Mouse (Mus musculus) thymus, adult 2 months (tissue): ENCODE data around the gene Cdc42ep4. TPM values are rescaled to one million over a fixed set of nuclear protein-coding genes. Genes with fewer than 3 reads are reported as not detected.
A peak's percentile ranks its signal among the peaks of the same experiment; 100 is the strongest.

Experiments
- DNase-seq: peaks from one replicate; pipeline ENCODE4 v3.0.0; 2021
- H3K27ac ChIP-seq: fragments of 200-500 bp; 2 replicates; pipeline ENCODE4 v1.5.1; 2012; ENCODE audit warnings: low read length, control low read depth; ENCODE audit not compliant: control insufficient read depth, insufficient read depth
- H3K27me3 ChIP-seq: fragments of 200-500 bp; 2 replicates; pipeline ENCODE4 v1.6.1; 2012; ENCODE audit warnings: mild to moderate bottlenecking, low read length, moderate library complexity, mixed read lengths; ENCODE audit not compliant: control insufficient read depth, insufficient read depth
- H3K36me3 ChIP-seq: fragments of 200-500 bp; 2 replicates; pipeline ENCODE4 v1.6.1; 2012; ENCODE audit warnings: mild to moderate bottlenecking, low read length, moderate library complexity; ENCODE audit not compliant: control insufficient read depth, insufficient read depth
- H3K4me1 ChIP-seq: fragments of 200-500 bp; replicated peaks from 2 replicates; pipeline ENCODE4 v1.6.1; 2012; ENCODE audit warnings: low read length; ENCODE audit not compliant: control insufficient read depth, insufficient read depth
- H3K4me3 ChIP-seq: fragments of 200-500 bp; 2 replicates; pipeline ENCODE4 v1.5.1; 2012; ENCODE audit warnings: mild to moderate bottlenecking, low read length, control low read depth, moderate library complexity; ENCODE audit not compliant: control insufficient read depth, insufficient read depth
- CTCF ChIP-seq: fragments of 200-500 bp; IDR thresholded peaks from 2 replicates; pipeline ENCODE4 v1.5.1; 2012; ENCODE audit warnings: mild to moderate bottlenecking, control low read depth, low read length, moderate library complexity, borderline replicate concordance; ENCODE audit not compliant: control insufficient read depth, poor library complexity, insufficient read depth; ENCODE audit errors: extremely low read depth
- POLR2A ChIP-seq: fragments of 200-500 bp; IDR thresholded peaks from 2 replicates; pipeline ENCODE4 v1.6.1; 2012; ENCODE audit warnings: mild to moderate bottlenecking, low read length, control low read depth, moderate library complexity; ENCODE audit not compliant: control insufficient read depth, poor library complexity, insufficient read depth; ENCODE audit errors: extremely low read depth
- WGBS: fragments of 180-500 bp; shearing (Covaris S2); methylation state at CpG from one replicate; pipeline ENCODE4 v1.1.7; 2018; 5-methylcytosine and 5-hydroxymethylcytosine counted together
- polyA plus RNA-seq: library from polyadenylated mRNA; depleted of rRNA; stranded (reverse); fragments of >200 nt; gene quantifications from 2 replicates; pipeline ENCODE4 v1.2.3, GENCODE M21; 2012

The Cdc42ep4 gene
- polyA plus RNA-seq, 1 experiment, result 28.7 TPM

- TF ChIP-seq POLR2A, result no peak
- TF ChIP-seq CTCF, result no peak
- no peak overlapping the region for H3K27ac ChIP-seq
- DNase-seq, result no peak
- peaks cover 11% of the 10 kb centered on the region for H3K4me1 ChIP-seq
- no peaks in the 10 kb centered on the region for H3K36me3 ChIP-seq
- no peak overlapping the region for H3K4me3 ChIP-seq
- WGBS, result 85% methylated on average over 2 of the region's 2 CpGs
- no peaks in the 10 kb centered on the region for H3K27me3 ChIP-seq
These were observed 35.5 kb downstream of the Cdc42ep4 start for GRCm38 (mm10) chr11:113716132-113716531.

- peaks cover 20% of the 10 kb centered on the region for H3K4me1 ChIP-seq
- H3K27ac ChIP-seq, result no peak overlapping the region
- WGBS, result 87% methylated on average over 7 of the region's 7 CpGs
- H3K27me3 ChIP-seq, result no peaks in the 10 kb centered on the region
- no peaks in the 10 kb centered on the region for H3K36me3 ChIP-seq
- TF ChIP-seq CTCF (no peak), POLR2A (no peak)
- H3K4me3 ChIP-seq, result no peak overlapping the region
- peak; percentile 44 for DNase-seq
These were observed 36.5 kb downstream of the Cdc42ep4 start for GRCm38 (mm10) chr11:113715078-113715674.

GRCm38 (mm10) chr11:113711061-113711460, 40.6 kb downstream of the Cdc42ep4 start:
- 100% methylated on average over 1 of the region's 1 CpGs for WGBS
- H3K27ac ChIP-seq, result no peak overlapping the region
- no peak for DNase-seq
- no peak for TF ChIP-seq CTCF
- TF ChIP-seq POLR2A, result no peak
- peaks cover 30% of the 10 kb centered on the region for H3K4me1 ChIP-seq
- no peaks in the 10 kb centered on the region for H3K27me3 ChIP-seq
- H3K36me3 ChIP-seq, result no peaks in the 10 kb centered on the region
- no peak overlapping the region for H3K4me3 ChIP-seq

- TF ChIP-seq CTCF (no peak), POLR2A (no peak)
- DNase-seq, result peak; percentile 28
- Histone ChIP-seq H3K27me3 (no peaks in the 10 kb centered on the region), H3K27ac (peak overlapping the region; percentile 65), H3K36me3 (no peaks in the 10 kb centered on the region), H3K4me3 (no peak overlapping the region), H3K4me1 (peaks cover 25% of the 10 kb centered on the region)
- 16% methylated on average over 10 of the region's 10 CpGs for WGBS
These were observed 41.4 kb downstream of the Cdc42ep4 start for GRCm38 (mm10) chr11:113710257-113710777.

- Histone ChIP-seq H3K36me3 (no peaks in the 10 kb centered on the region), H3K27me3 (no peaks in the 10 kb centered on the region), H3K4me3 (no peak within 1 kb of the TSS), H3K4me1 (peaks cover 22% of the 10 kb centered on the region), H3K27ac (peak within 1 kb of the TSS; percentile 65)
- peak; percentile 66 for DNase-seq
- WGBS, result 33% methylated on average over 11 of the region's 11 CpGs
- TF ChIP-seq POLR2A, result no peak
- no peak for TF ChIP-seq CTCF
These were observed 41.9 kb downstream of the Cdc42ep4 start, which contains the start of gene Cpsf4l for GRCm38 (mm10) chr11:113709731-113710256. Cpsf4l (minus strand) TSS chr11:113710017.

GRCm38 (mm10) chr11:113709272-113709671, 42.4 kb downstream of the Cdc42ep4 start:
- 81% methylated on average over 15 of the region's 15 CpGs for WGBS
- no peak overlapping the region for H3K27ac ChIP-seq

More at GRCm38 (mm10) chr11:113709272-113709671, 42.4 kb downstream of the Cdc42ep4 start:
- Histone ChIP-seq H3K36me3 (no peaks in the 10 kb centered on the region), H3K4me1 (peaks cover 22% of the 10 kb centered on the region), H3K27me3 (no peaks in the 10 kb centered on the region), H3K4me3 (no peak overlapping the region)
- TF ChIP-seq CTCF (no peak), POLR2A (no peak)
- no peak for DNase-seq
